Mouse (Mus musculus) forebrain, postnatal 0 days (tissue): Measurements from ENCODE around the gene Ap2m1. TPM values are rescaled to one million over a fixed set of nuclear protein-coding genes. Genes with fewer than 3 reads are reported as not detected.

Source experiments
- ATAC-seq: fragments of 200-750 bp; cut with Nextera tagmentation; 2 replicates; pipeline ENCODE4 v1.8.0; 2017; ENCODE audit warnings: mild to moderate bottlenecking, moderate library complexity
- DNase-seq: peaks from one replicate; pipeline ENCODE4 v3.0.0-alpha.2; 2015
- H3K27ac ChIP-seq: fragments of 300-500 bp; sonication (generic); 2 replicates; pipeline ENCODE4 v1.5.1; 2014; ENCODE audit warnings: low read depth, mild to moderate bottlenecking, antibody characterized with exemption, low read length, moderate library complexity, mixed read lengths
- H3K27me3 ChIP-seq: fragments of 300-500 bp; sonication (generic); 2 replicates; pipeline ENCODE4 v1.6.1; 2014; ENCODE audit warnings: mild to moderate bottlenecking, low read length, mixed read lengths; ENCODE audit not compliant: insufficient read depth
- H3K36me3 ChIP-seq: fragments of 300-500 bp; sonication (generic); 2 replicates; pipeline ENCODE4 v1.6.1; 2014; ENCODE audit warnings: mild to moderate bottlenecking, moderate library complexity; ENCODE audit not compliant: insufficient read depth
- H3K4me1 ChIP-seq: fragments of 300-500 bp; sonication (generic); 2 replicates; pipeline ENCODE4 v1.6.1; 2014; ENCODE audit warnings: antibody characterized with exemption; ENCODE audit not compliant: insufficient read depth
- H3K4me2 ChIP-seq: fragments of 300-500 bp; sonication (generic); 2 replicates; pipeline ENCODE4 v1.6.1; 2014; ENCODE audit warnings: low read depth, mild to moderate bottlenecking, moderate library complexity
- H3K4me3 ChIP-seq: fragments of 300-500 bp; sonication (generic); 2 replicates; pipeline ENCODE4 v1.5.1; 2014; ENCODE audit warnings: low read depth, low read length, mixed read lengths
- H3K9ac ChIP-seq: fragments of 300-500 bp; sonication (generic); 2 replicates; pipeline ENCODE4 v1.6.1; 2014; ENCODE audit warnings: mild to moderate bottlenecking
- H3K9me3 ChIP-seq: fragments of 300-500 bp; sonication (generic); 2 replicates; pipeline ENCODE4 v1.6.1; 2016; ENCODE audit warnings: low read length
- CTCF ChIP-seq: sonication (generic); IDR thresholded peaks from 2 replicates; pipeline ENCODE4 v1.5.1; 2016; ENCODE audit warnings: antibody characterized with exemption, control low read depth, low read depth
- WGBS: fragments of 180-500 bp; shearing (Covaris S2); extraction: QIAGEN DNeasy Blood & Tissue Kit; methylation state at CpG from one replicate; pipeline ENCODE4 v1.1.7; 2014; 5-methylcytosine and 5-hydroxymethylcytosine counted together
- polyA plus RNA-seq: library from polyadenylated mRNA; unstranded; fragments of >200 nt; fragmentation: Nextera tagmentation; extraction: Ambion mirVana; gene quantifications from 2 replicates; pipeline ENCODE4 v1.2.1, GENCODE M21; 2015
- total RNA-seq: library from RNA; depleted of rRNA; stranded (reverse); fragments of >200 nt; gene quantifications from 2 replicates; pipeline ENCODE4 v1.2.3, GENCODE M21; 2014

Ap2m1 gene
- total and polyA plus RNA-seq, 2 experiments from 2014 or later: 994 to 1,486 TPM

DNA sequence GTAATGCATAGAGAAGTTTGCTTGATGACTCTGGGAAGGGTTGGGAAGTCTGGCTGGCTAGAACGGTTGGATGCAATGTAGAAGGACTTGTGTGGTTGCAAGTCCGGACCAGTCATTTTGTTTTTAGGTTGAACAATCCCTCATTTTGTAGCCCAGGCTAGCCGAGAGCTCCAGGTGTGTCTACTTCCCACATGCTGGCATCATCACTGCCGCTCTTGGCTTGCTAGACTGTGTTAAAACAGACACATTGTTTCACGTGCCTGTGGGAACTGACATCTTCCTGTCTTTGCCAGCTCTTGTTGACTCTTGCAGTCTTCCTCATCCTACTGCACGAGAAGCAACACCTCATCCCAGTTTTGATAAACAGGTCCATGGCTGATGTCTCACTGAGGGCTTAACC lies 19.7 kb downstream of the Ap2m1 start:
- H3K4me2 ChIP-seq: no peak overlapping the region
- peaks cover 80% of the 10 kb centered on the region for H3K36me3 ChIP-seq
- ATAC-seq: no peak

DNA sequence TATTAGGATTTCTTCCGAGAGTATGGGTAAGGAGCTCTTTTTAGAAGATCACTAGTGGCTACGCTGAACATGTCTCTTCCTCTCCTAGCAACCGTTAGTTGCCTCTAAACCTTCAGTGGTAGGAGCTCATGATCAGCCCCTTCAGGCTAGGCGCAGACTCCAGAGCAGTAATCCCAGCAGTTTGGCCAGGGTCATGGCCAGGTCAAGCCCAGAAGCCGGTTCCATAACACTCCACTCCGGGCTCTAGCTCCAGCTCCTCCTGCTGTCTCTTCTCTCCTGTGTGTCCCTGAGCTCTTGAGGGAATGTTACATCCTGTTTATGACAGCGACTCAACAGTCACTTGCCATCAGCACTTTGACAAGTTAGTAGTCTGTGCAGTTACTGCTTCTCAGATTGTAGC lies 22.1 kb downstream of the Ap2m1 start:
- ATAC-seq: no peak
- no peak overlapping the region for H3K9ac ChIP-seq
- H3K4me2 ChIP-seq: no peak overlapping the region
- H3K9me3 ChIP-seq: no peaks in the 10 kb centered on the region
- H3K27ac ChIP-seq: no peak overlapping the region
- H3K4me3 ChIP-seq: no peak overlapping the region
- WGBS: 89% methylated on average over 7 of the region's 7 CpGs
- H3K4me1 ChIP-seq: no peaks in the 10 kb centered on the region
- H3K27me3 ChIP-seq: no peaks in the 10 kb centered on the region
- H3K36me3 ChIP-seq: peaks cover 81% of the 10 kb centered on the region
- DNase-seq: no peak
- no peak for TF ChIP-seq CTCF

More for the DNA sequence above, 19.7 kb downstream of the Ap2m1 start:
- Histone ChIP-seq H3K27ac (no peak overlapping the region), H3K4me3 (no peak overlapping the region), H3K9me3 (no peaks in the 10 kb centered on the region), H3K9ac (no peak overlapping the region), H3K4me1 (no peaks in the 10 kb centered on the region), H3K27me3 (no peaks in the 10 kb centered on the region)
- TF ChIP-seq CTCF: no peak
- DNase-seq: no peak
- 90% methylated on average over 6 of the region's 6 CpGs for WGBS

DNA sequence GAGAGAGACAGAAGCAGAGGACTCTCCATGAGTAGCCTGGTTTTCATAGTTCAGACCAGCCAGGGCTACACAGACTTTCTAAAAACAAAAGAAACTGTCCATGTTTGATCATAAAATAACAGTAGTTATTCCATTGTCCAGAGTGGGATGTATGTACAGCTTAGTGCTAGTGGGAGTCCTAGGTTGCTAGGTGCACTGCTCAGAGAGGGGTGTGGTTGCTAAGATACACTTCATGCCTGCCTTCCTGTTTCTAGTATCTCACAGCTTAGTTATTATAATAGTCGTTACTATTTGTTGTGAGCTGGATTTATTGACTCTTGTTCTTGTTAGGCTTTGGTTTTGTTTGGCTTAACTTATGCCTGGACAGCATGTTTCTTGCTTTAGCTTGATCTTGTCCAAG lies 29.8 kb downstream of the Ap2m1 start:
- ATAC-seq (peak; percentile 53), DNase-seq (no peak)
- Histone ChIP-seq H3K27ac (no peak overlapping the region), H3K27me3 (no peaks in the 10 kb centered on the region), H3K4me2 (no peak overlapping the region), H3K4me3 (no peak overlapping the region), H3K9me3 (no peaks in the 10 kb centered on the region), H3K36me3 (peaks cover 26% of the 10 kb centered on the region), H3K9ac (no peak overlapping the region), H3K4me1 (no peaks in the 10 kb centered on the region)
- TF ChIP-seq CTCF: no peak
- WGBS: 46% methylated on average over 1 of the region's 1 CpGs

DNA sequence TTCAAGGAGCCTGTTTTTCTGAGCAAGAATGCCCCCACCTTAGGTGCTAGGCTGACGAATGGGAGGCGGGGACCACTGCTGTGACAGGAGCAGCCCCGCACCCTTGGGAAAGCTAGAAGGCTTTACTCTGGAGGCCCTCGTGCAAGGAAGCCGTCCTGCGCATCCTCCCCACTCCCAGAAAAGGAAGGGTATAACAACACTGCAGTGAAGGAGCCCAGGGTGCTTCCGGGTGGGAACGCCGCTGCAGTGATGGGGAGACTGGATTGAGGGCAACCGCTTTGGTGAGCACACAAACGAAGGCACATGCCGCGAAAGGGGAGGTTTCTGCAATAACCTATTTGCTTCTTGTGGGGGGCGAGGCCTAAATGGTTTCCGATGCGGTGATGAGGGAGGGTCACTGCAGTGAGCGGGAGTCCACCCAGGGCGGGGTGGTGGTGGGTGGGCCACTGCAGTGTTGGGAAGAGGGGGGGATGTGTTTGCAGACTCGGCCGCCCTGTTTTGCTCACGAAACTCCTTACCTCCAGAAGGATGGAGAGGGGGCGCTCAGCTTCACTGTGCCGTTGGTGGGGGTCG lies 54.2 kb downstream of the Ap2m1 start, which contains the start of gene Vwa5b2:
TSS of gene Vwa5b2 (plus strand) at position 106 of the 573 bp plus-strand sequence.
- TF ChIP-seq CTCF: no peak
- ATAC-seq (peak; percentile 81), DNase-seq (peak; percentile 57)
- WGBS: 3% methylated on average over 24 of the region's 24 CpGs
- H3K9ac ChIP-seq: peak within 1 kb of the TSS; percentile 66
- peak within 1 kb of the TSS; percentile 94 for H3K4me2 ChIP-seq
- no peaks in the 10 kb centered on the region for H3K36me3 ChIP-seq
- H3K27ac ChIP-seq: 0 out of 2 replicates have a peak within 1 kb of the TSS, but pooled peaks have one; percentile 29
- H3K9me3 ChIP-seq: no peaks in the 10 kb centered on the region
- 0 out of 2 replicates have a peak, but pooled peaks cover 6% of the 10 kb centered on the region for H3K4me1 ChIP-seq
- H3K27me3 ChIP-seq: peaks cover 27% of the 10 kb centered on the region
- H3K4me3 ChIP-seq: peak within 1 kb of the TSS; percentile 60

DNA sequence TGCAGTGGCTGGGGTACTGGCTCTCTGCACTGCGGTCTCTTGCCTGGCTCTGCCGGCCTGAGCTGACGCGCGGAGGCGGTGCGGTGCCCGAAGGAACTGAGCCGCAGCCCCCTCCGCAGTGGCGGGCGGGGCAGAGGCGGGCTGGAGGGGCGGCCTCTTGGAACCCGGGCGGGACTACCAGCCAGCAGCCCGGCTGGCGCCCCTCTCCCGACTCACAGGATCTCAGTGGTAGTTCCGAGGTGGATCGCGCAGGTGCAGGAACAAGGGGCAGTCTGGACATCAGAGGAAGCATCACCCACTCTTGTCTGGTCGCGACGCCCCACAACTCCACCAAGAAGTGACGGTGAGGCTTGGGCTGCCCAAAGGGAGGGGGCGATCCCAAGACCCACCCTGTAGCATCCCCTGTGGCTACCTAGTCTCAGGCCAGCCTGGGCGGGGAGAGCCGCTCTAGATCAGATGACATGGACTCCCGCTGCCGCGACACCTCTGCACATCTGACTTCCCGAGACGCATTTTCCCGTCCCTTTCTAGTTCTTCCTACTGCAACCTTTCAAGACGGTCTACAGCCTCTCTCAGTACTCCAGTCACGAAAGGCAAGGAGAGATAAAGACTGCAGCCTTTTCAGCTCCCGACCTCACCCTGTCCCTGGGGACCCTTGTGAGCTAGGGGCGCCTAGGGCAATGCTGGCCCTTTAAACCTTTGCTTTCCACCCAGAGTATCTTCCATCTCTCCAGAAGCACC lies 54.8 kb downstream of the Ap2m1 start:
- Histone ChIP-seq H3K27me3 (peaks cover 27% of the 10 kb centered on the region), H3K4me3 (peak overlapping the region; percentile 60), H3K9ac (peak overlapping the region; percentile 66), H3K4me2 (peak overlapping the region; percentile 94), H3K4me1 (0 out of 2 replicates have a peak, but pooled peaks cover 6% of the 10 kb centered on the region), H3K9me3 (no peaks in the 10 kb centered on the region), H3K27ac (0 out of 2 replicates have a peak overlapping the region, but pooled peaks have one; percentile 29), H3K36me3 (no peaks in the 10 kb centered on the region)
- peak; percentile 18; the same call in 1 of the 2 replicates for TF ChIP-seq CTCF
- peak; percentile 85 for ATAC-seq
- DNase-seq: peak; percentile 66
- under 1% methylated on average over 39 of the region's 39 CpGs for WGBS

DNA sequence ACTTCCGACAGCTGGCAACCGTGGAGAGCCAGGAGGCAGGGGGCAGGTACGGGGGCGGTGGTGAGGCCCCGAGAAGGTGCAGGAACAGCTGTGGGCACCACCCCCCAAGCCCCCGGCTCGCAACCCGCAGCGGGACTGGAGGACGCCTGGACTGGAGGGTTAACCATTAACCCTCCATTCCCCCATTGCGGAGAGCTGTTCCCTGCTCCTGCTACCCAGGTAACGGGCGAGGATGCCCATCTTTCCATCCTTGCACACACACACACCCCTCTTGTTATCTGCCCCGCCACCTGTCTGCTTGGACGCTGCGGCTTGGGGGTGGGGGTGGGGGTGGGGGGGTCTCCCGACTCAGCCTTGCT lies 55.4 kb downstream of the Ap2m1 start:
- ATAC-seq: no peak
- WGBS: 4% methylated on average over 17 of the region's 17 CpGs
- Histone ChIP-seq H3K9ac (peak overlapping the region; percentile 66), H3K4me3 (peak overlapping the region; percentile 60), H3K36me3 (no peaks in the 10 kb centered on the region), H3K4me1 (0 out of 2 replicates have a peak, but pooled peaks cover 6% of the 10 kb centered on the region), H3K27ac (no peak overlapping the region), H3K9me3 (no peaks in the 10 kb centered on the region), H3K4me2 (peak overlapping the region; percentile 94), H3K27me3 (peaks cover 27% of the 10 kb centered on the region)
- DNase-seq: no peak
- TF ChIP-seq CTCF: no peak
